Mouse (Mus musculus) adrenal gland, adult 18-20 months (tissue): Measurements from ENCODE around the gene Sinhcaf. TPM values are rescaled to one million over a fixed set of nuclear protein-coding genes. Genes with fewer than 3 reads are reported as not detected.

Experiments used
- DNase-seq, 2 experiments: peaks; one replicate each; pipeline ENCODE4 v3.0.0; 2021 to 2022; ENCODE audit warnings: low spot score in 2 of 2
- total RNA-seq, 2 experiments: library from RNA; stranded (reverse); gene quantifications; 1 replicate in 1 of 2; 2 replicates in 1 of 2; pipeline ENCODE4 v1.2.3; 2021

Gene Sinhcaf
- total RNA-seq, 2 experiments from 2014 or later, result 9.9 to 26.5 TPM

- DNase-seq, result no peak
These were observed 51.1 kb downstream of the Sinhcaf start for GRCm38 (mm10) chr6:148894888-148895772.

GRCm38 (mm10) chr6:148873911-148874310 lies 72.4 kb downstream of the Sinhcaf start:
- no peak for DNase-seq

Other genes starting within 250 kb of the Sinhcaf start
- gene Ipo8, start 115.0 kb downstream of the Sinhcaf start, total RNA-seq, result 10 to 100 TPM; 42.1 to 51.8 TPM
- 10 to 100 TPM; 10.1 to 10.3 TPM for gene Caprin2, start 50.2 kb downstream of the Sinhcaf start, total RNA-seq
- gene Dennd5b, start 155.2 kb upstream of the Sinhcaf start, total RNA-seq, result 10 to 100 TPM; 14.5 to 18.5 TPM
- not detected for gene Gm10203, start 183.7 kb upstream of the Sinhcaf start, total RNA-seq
- 10 to 100 TPM; 12.5 to 13.5 TPM for gene Etfbkmt, start 193.4 kb upstream of the Sinhcaf start, total RNA-seq
- 10 to 100 TPM; 25.2 to 29.0 TPM for gene Amn1, start 242.2 kb upstream of the Sinhcaf start, total RNA-seq